Mouse (Mus musculus) regulatory T cell (primary cell): Measurements from ENCODE around the gene Rps6kb2.

Experiments
- in situ Hi-C: fragments of 300-600 bp; cut with MboI, MseI; formaldehyde crosslinking; loops from one replicate; pipeline ENCODE4 v1.15.1; 2025; ENCODE audit warnings: high pct_unique_total_duplicates

The Rps6kb2 gene

DNA sequence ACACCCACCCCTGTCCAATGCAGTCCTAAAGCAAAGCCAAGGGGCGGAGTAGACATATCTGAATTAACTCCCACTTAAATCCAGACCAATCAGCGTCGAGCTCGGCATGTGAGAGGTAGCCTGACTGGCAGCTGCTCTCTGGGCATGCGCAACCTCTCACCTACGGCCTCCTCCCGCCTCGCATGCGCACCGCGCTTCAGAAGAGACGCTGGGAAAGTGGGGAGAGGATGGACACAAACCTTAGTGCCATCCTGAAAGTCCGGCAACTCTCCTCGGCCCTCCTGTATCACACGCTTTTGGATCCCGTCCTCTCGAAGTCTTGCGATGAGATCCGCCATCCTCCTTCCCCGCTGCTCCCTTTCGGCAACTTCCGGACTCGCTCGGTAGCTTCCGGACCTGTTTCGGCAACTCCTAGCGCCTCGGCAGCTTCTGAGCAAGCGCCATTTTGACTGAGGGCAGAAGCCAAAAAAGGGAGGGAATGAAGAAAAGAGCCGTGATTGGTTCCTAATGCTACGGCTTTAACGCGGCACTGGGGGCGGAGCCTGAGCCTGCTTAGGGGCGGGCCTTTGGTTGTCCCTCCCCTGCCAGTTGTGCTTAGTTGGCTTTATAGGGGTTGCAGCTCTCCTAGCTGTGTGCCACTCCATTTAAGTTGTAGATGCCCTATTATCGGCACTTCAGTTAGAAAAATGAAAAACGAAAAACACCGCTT is 41.9 kb downstream of the Rps6kb2 start:
- in situ Hi-C loops = no loop called here

DNA sequence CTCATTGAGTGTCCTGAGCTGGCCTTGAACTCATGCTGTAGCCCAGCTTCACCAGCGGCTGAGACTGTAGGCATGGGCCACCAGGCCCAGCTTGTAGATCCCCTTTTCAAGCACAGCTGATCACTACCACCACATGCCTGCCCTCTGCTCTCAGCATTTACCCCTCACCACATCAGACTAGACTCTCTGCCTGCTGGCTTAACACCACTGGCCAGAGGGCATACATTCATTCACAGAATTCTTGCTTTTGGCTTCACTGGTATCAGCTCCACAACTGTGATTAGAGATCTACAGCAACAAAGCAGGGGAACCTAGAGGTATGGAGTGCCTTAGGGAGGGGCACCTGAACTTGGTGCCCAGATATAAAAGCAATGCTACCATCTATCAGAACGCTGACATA is 42.7 kb downstream of the Rps6kb2 start:
- in situ Hi-C loops = no loop called here

DNA sequence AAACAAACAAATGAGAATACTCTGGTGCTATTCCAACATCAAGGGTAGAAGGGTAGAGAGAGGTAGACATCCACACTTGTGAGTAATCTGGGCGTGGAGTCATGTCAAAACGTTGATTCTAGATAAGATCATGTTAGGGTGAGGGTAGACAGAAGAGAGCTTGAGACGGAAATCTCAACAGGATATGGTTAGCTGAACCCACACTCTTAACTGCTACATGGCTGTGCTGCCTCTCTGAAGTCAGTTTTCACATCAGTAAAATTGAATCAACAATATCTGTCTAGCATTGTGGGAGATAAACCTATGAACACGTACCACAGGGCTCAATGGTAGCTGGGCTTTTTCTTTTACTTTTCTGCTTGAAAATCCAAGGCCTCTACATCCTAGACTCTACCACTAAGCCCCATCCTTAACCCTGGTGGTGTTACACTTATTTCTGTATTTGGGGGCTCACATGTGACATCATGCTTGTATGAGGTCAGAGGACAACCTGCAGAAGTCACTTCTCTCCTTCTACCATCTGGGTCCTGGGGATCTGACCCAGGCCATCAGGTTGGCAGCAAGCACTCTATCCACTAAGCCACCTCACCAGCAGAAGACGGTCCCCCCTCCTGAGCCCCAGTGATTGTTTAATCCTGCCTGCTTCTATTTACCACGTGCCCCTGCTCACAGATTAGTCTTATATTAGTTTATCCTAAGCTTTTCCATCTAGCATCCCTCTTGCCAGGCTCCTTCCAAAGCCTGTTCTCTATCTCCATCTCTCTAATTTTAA is 43.3 kb downstream of the Rps6kb2 start:
- in situ Hi-C loops = loop anchor here (5.0 to 10.0 kb wide), 4 partner anchors 55 to 985 kb away; partner anchors contain the start of genes Carns1, Cpt1a, Ppp1ca and Rab1b

DNA sequence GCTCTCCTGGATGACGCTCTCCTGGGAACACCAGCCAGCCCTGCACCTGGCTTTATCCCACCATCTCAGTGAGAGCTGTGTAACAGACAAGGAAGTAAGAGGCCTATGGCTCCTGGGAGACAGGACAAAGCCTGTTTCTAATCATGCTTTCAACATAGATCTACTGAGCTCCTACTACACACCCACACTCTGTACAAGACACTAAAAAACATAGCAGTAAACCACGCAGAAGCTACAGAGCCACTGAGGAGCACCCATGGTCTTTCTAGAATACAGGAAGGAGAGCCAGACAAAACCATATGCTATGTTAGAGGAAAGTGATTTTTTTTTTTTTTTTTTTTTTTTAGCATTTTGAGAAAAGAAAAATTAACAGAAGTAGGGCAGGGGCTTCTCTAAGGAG is 44.8 kb downstream of the Rps6kb2 start:
- in situ Hi-C loops = loop anchor here (5.0 to 10.0 kb wide), 4 partner anchors 56 to 986 kb away; partner anchors contain the start of genes Carns1, Cpt1a, Ppp1ca and Rab1b

DNA sequence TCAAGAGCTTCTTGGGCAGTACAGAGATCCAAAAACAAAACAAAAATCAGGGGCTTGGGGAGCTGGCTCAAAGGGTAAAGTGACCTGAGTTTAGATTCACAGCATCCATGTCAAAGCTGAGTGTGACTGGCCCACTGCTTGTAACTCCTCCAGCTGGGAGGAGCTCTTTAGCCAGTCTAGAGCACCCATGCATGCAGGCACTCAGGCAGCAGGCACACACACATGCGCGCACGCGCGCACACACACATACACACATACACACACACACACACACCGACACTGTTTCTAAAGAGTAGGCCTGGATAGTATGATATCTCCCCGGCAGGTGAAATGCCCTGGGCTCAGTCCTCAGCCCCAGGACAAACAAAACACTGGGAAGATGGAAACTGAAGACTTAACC is 46.1 kb downstream of the Rps6kb2 start:
- in situ Hi-C loops = loop anchor here (5.0 to 10.0 kb wide), 4 partner anchors 58 to 988 kb away; partner anchors contain the start of genes Carns1, Cpt1a, Ppp1ca and Rab1b

DNA sequence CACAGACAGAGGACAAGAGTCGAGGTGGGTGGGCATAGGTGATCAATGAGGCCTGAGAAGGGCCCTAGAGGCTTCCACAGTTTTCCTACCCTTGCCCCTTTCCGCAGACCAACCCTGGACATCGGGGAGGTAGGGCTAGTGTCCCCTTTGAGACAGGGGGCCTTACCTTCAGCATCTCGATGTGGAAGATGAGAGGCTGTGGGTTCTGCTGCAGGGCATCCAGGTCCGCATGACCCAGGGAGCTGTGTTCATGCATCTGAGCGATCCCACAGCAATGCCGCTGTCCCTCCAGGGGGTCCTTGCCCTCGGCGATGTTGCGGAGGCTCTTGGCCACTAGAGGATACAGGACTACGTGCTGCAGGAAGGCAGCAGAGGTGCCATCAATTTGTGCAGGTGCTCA is 47.3 kb downstream of the Rps6kb2 start:
- in situ Hi-C loops = loop anchor here (5.0 to 10.0 kb wide), 4 partner anchors 59 to 989 kb away; partner anchors contain the start of genes Carns1, Cpt1a, Ppp1ca and Rab1b

DNA sequence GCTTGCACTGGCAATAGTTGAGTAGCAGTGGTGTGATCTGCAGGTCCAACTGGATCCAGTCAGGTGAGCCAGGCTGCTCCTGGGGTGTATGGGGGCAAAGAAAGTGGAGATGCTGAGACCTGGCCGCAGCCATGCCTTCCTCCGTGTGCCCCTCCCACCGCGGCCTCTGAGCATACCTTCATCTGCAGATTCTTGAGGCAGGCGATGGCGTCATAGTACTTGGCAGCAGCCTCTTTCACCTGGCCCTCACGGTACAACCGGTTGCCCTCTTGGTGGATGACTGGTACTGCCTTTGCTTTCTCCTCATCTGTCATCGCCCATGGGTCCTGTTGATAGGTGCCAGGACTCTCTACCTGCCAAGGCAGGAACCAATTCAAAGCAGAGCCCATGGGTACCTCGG is 48.0 kb downstream of the Rps6kb2 start:
- in situ Hi-C loops = loop anchor here (5.0 to 10.0 kb wide), 4 partner anchors 60 to 990 kb away; partner anchors contain the start of genes Carns1, Cpt1a, Ppp1ca and Rab1b

DNA sequence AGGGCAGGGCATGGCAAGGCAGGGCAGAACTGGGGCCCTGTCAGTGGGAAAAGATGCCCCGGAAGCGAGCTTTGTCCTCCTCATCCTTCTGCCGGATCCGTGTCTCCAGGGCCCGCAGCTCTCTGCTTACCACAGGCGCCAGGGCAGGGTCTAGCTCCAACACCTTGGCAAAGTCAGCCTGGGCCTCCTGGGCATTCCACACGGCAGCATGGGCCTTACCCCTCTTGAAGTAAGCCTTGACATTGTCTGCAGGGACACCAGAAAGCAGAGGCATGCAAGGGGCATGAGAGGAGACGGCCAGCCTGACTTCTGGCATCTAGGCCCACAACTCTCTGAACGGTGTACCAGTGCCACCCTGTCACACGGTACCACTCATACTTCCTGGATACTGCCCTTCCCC is 48.6 kb downstream of the Rps6kb2 start:
- in situ Hi-C loops = loop anchor here (10.0 kb wide), 3 partner anchors 60 to 990 kb away; partner anchors contain the start of genes Carns1, Cpt1a and Rab1b

DNA sequence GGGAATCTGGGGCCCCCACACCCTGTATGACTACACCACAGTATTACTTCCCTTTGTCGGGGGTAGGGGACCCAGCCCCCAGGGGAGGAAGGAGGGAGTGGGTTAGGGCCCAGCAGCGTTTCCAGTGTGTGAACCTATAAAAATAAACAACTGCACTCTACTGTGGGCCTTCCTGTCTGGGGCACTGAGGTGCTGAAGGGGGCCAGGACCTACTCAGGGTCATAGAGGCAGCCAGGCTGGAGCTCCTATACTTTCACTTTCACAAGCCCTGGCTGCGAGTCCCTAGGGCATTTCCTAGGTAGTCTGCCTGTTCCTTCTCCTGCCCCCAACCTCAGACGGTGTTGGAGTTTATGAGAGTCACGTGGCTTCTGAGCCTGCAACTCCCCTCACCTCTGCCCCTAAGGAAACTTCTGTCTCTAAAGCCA is 49.3 kb downstream of the Rps6kb2 start:
- in situ Hi-C loops = loop anchor here (10.0 kb wide), 3 partner anchors 61 to 991 kb away; partner anchors contain the start of genes Carns1, Cpt1a and Rab1b

DNA sequence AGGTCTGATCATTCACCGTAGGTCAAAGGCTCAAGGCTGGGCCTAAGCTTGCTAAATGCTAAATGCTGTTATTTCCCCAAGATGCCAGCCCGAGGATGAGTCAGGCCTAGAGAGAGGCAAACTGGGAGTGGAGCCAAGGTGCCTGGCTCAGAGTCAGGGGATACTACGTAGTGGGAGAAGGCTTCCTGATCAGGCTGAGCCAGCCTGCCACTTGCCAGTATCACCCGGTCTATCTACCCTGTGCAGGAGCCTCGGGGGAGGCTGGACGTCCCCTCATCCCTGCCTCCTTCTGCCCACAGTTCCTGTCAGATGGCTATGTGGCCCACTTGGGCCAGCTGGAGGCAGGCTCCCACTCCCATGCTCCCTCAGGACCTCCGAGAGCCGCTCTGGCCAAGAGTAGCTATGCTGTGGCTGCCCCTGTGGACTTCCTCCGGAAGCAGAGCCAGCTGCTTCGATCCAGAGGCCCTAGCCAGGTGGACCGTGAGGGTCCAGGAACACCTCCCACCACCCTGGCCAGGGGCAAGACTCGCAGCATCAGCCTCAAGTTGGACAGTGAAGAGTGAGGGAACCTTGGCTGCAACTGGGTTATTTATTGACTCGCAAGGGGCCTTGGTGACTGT is 49.9 kb downstream of the Rps6kb2 start:
- in situ Hi-C loops = loop anchor here (10.0 kb wide), 3 partner anchors 62 to 992 kb away; partner anchors contain the start of genes Carns1, Cpt1a and Rab1b

DNA sequence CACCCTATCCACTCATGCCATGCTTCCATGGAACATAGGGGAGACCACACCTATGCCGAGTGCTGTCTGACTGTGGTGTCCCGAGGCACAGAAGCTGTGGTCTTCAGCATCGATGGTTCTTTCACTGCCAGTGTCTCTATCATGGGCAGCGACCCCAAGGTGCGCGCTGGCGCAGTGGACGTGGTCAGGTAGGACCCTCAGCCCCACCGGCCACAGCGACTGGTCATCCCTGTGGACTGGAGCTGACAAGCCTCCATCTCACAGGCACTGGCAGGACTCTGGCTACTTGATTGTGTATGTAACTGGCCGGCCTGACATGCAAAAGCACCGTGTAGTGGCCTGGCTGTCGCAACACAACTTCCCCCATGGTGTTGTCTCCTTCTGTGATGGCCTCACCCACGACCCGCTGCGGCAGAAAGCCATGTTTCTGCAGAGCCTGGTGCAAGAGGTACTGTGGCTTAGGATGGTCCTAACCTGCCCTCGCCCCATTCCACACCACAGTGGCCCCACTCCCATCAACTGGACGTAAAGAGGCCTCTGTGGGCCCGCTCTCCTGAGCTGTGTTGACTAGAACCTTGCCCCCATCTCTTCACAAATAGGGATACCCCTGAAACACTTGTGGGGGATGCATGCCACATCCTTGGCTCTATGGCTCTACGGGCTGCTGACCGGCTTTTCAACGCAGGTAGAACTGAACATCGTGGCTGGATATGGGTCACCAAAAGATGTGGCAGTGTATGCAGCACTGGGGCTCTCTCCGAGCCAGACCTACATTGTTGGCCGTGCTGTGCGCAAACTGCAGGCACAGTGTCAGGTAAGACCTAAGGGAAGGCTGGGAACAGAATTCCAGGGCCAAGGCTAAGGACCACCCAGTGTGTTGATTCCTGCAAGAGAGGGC is 50.8 kb downstream of the Rps6kb2 start:
- in situ Hi-C loops = loop anchor here (10.0 kb wide), 3 partner anchors 62 to 992 kb away; partner anchors contain the start of genes Carns1, Cpt1a and Rab1b

DNA sequence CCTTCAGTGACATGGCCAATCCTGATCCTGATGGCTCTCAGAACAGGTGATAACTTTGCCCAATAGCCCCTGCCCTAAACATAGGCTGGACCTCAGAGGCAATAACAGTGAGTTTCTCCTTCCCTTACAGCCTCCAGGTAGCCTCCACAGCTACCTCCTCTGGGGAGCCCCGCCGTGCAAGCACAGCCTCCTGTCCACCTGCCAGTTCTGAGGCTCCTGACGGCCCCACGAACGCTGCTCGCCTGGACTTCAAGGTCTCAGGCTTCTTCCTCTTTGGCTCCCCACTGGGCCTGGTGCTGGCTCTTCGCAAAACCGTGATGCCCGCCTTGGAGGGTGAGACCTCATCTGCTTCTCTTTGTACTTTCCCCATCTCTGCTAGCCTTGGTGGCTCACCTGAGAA is 54.6 kb downstream of the Rps6kb2 start:
- in situ Hi-C loops = no loop called here

DNA sequence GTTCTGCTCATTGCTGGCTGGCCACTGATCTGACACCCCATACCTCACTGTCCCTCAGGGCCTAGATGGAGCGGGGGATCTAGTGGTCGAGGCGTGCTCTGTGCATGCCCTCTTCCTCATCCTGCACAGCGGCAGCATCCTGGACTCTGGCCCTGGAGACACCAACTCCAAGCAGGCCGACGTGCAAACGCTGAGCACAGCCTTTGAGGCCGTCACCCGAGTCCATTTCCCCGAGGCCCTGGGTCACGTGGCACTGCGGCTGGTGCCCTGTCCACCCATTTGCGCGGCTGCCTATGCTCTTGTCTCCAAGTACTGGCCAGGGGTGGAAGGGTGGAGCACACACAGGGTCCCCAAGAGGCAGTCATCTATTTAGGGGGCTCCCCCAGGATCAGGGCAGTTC is 56.5 kb downstream of the Rps6kb2 start:
- in situ Hi-C loops = no loop called here

DNA sequence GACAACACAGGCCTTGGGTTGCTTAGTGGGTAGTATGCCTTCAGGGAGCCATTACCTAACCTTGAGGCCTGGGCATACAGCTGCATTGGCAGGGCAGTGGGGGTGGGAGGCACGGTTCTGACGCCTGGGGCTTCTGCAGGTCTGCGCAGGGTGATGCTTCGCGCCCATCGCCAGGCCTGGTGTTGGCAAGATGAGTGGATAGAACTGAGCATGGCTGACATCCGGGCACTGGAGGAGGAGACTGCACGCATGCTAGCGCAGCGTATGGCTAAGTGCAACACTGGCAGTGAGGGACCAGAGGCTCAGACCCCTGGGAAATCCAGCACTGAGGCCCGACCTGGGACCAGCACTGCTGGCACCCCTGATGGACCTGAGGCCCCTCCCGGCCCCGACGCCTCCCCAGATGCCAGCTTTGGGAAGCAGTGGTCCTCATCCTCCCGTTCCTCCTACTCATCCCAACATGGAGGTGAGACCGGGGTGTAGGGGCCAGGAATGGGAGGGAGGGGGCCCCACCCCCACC is 58.4 kb downstream of the Rps6kb2 start:
- in situ Hi-C loops = no loop called here
